Mouse (Mus musculus) spleen, adult 2 months (tissue): Measurements from ENCODE around the gene Hscb. TPM values are rescaled to one million over a fixed set of nuclear protein-coding genes. Genes with fewer than 3 reads are reported as not detected.
"Not testable (repeated sequence)": the region's sequence is repeated elsewhere in the genome, so short reads cannot be mapped to it uniquely, and the experiment has no call there.

Source experiments
- DNase-seq, 2 experiments: peaks; one replicate each; pipeline versions ENCODE4 v3.0.0 to v3.0.0-alpha.2; 2012 to 2021; ENCODE audit warnings: low spot score in 2 of 2, low read depth in 1 of 2
- H3K27ac ChIP-seq: fragments of 200-500 bp; 2 replicates; pipeline ENCODE4 v1.5.1; 2012; ENCODE audit warnings: low read length, inconsistent platforms; ENCODE audit not compliant: insufficient read depth
- H3K27me3 ChIP-seq: fragments of 200-500 bp; 2 replicates; pipeline ENCODE4 v1.6.1; 2012; ENCODE audit warnings: mild to moderate bottlenecking, moderate library complexity, low read length, inconsistent platforms; ENCODE audit not compliant: control insufficient read depth, insufficient read depth
- H3K36me3 ChIP-seq: fragments of 200-500 bp; 2 replicates; pipeline ENCODE4 v1.6.1; 2012; ENCODE audit warnings: mild to moderate bottlenecking, low read length, inconsistent platforms; ENCODE audit not compliant: control insufficient read depth, insufficient read depth
- H3K4me1 ChIP-seq: fragments of 200-500 bp; 2 replicates; pipeline ENCODE4 v1.6.1; 2011; ENCODE audit warnings: inconsistent platforms; ENCODE audit not compliant: control insufficient read depth, insufficient read depth, insufficient read length
- H3K4me3 ChIP-seq: fragments of 200-500 bp; 2 replicates; pipeline ENCODE4 v1.5.1; 2011; ENCODE audit warnings: mild to moderate bottlenecking, inconsistent platforms; ENCODE audit not compliant: insufficient read depth, insufficient read length; ENCODE audit errors: extremely low read depth
- CTCF ChIP-seq: fragments of 200-500 bp; IDR thresholded peaks from 2 replicates; pipeline ENCODE4 v1.5.1; 2011; ENCODE audit warnings: mild to moderate bottlenecking, inconsistent platforms; ENCODE audit not compliant: insufficient read depth, insufficient read length, insufficient replicate concordance; ENCODE audit errors: extremely low read depth
- POLR2A ChIP-seq: fragments of 200-500 bp; IDR thresholded peaks from 2 replicates; pipeline ENCODE4 v1.6.1; 2011; ENCODE audit warnings: low read depth, low read length, inconsistent platforms
- WGBS: fragments of 180-500 bp; shearing (Covaris S2); methylation state at CpG from one replicate; pipeline ENCODE4 v1.1.7; 2018; 5-methylcytosine and 5-hydroxymethylcytosine counted together
- polyA plus RNA-seq: library from polyadenylated mRNA; depleted of rRNA; stranded (reverse); fragments of >200 nt; gene quantifications from 2 replicates; pipeline ENCODE4 v1.2.3, GENCODE M21; 2012

Gene Hscb
- polyA plus RNA-seq, 1 experiment = 26.3 TPM

DNA sequence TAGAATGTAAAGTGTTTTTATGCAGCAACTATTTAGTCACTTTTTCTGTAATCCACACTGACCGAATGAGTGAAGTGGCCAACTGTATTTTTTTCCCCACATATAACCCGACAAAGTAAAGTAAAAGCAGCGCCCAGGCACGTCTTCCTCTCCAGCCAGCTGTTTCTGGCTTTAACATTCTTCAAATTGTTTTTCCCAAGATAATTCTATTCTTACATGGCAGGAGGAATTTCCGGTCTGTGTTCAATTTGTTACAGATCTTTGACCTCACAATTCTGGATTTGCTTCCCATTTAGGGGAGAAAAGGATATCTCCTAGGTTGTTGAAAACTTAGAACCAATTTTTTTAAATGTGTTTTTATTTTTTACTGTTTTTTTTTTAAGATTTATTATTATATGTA is 17.5 kb upstream of the Hscb start:
- no peak overlapping the region for H3K27ac ChIP-seq
- no peak overlapping the region for H3K4me3 ChIP-seq
- DNase-seq = no peak
- TF ChIP-seq POLR2A = no peak
- peaks cover 9% of the 10 kb centered on the region for H3K36me3 ChIP-seq
- H3K27me3 ChIP-seq = no peaks in the 10 kb centered on the region
- 93% methylated on average over 5 of the region's 5 CpGs for WGBS
- H3K4me1 ChIP-seq = no peaks in the 10 kb centered on the region

DNA sequence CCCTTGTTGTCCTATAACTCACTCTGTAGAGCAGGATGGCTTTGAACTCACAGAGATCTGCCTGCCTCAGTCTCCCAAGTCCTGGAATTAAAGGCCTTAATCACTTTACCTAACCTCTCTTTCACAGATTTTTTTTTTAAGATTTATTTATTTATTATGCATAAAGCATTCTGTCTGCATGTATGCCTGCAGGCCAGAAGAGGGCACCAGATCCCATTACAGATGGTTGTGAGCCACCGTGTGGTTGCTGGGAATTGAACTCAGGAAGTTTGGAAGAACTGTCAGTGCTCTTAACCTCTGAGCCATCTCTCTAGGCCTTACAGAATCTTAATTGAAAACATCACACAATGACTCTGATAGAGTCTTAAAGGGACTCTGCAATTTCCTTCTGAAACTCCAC is 13.4 kb upstream of the Hscb start:
- no peak overlapping the region for H3K27ac ChIP-seq
- no peak for DNase-seq
- TF ChIP-seq CTCF (no peak), POLR2A (no peak)
- WGBS = 80% methylated on average over 1 of the region's 1 CpGs
- no peaks in the 10 kb centered on the region for H3K27me3 ChIP-seq
- H3K4me3 ChIP-seq = no peak overlapping the region
- no peaks in the 10 kb centered on the region for H3K4me1 ChIP-seq
- H3K36me3 ChIP-seq = peaks cover 3% of the 10 kb centered on the region

DNA sequence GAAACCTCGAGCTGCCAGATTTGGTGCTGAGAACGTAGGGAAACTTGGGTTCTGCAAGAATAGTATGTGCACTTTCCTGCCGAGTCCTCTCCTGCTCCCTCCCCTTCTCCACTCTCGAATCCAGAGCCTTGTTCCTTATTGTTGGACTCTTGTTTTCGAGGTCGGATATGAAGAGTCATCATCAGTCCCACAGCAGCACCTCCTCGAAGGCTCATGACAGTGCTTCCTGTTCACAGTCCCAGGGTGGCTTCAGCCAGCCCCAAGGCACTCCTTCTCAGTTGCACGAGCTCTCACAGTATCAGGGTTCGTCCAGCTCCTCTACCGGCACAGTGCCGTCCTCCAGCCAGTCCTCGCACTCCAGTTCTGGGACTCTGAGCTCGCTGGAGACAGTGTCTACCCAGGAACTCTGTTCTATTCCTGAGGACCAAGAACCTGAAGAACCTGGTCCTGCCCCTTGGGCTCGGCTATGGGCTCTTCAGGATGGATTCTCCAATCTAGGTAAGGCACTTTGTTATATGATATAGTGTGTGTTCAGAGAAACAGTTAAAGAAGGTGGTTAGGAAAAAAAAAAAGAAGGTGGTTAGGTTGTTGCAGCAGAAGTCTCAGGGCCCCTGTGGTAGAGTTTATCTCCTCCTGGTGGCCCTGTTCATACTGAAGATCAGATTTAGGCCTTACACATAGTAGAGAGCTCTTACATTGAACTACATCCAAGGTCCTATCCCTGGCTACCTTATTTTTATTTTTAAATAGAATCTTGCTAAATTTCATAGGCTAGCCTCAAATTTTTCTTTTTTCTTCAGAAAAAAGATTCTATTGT is 1.7 kb upstream of the Hscb start:
- 86% methylated on average over 14 of the region's 14 CpGs for WGBS

DNA sequence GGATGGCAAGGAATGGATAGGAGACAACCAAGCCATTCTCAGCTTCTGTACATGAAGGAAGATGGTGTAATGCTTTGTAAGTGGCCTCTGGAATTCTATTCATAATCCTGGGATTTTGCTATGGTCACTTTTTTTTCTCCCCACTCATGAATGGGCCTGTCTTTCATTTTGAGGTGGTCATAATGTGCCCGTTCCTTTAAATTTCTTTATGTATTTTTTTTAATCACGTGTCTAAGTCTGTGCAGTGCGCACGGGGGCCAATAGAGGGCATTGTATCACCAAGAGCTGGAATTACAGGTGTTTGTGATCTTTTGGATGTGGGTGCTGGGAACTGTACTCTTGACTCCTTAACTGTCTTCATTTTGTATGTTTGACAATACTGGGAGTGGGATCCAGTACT is 888 bp upstream of the Hscb start:
- DNase-seq = peak; percentile 35 to 43
- Histone ChIP-seq H3K4me1 (no peaks in the 10 kb centered on the region), H3K27ac (peak overlapping the region; percentile 63), H3K36me3 (no peaks in the 10 kb centered on the region), H3K4me3 (peak overlapping the region; percentile 76), H3K27me3 (no peaks in the 10 kb centered on the region)
- TF ChIP-seq POLR2A (no peak), CTCF (no peak)
- WGBS = 1% methylated on average over 4 of the region's 4 CpGs

More for the DNA sequence above, 1.7 kb upstream of the Hscb start:
- Histone ChIP-seq H3K4me1 (no peaks in the 10 kb centered on the region), H3K4me3 (no peak overlapping the region), H3K27me3 (no peaks in the 10 kb centered on the region), H3K27ac (no peak overlapping the region), H3K36me3 (no peaks in the 10 kb centered on the region)
- TF ChIP-seq POLR2A = no peak
- TF ChIP-seq CTCF = no peak
- no peak for DNase-seq

GRCm38 (mm10) chr5:110839038-110839677 is 419 bp downstream of the Hscb start:
- Histone ChIP-seq H3K4me3 (peak overlapping the region; percentile 92), H3K27me3 (no peaks in the 10 kb centered on the region), H3K36me3 (peaks cover 2% of the 10 kb centered on the region; the same call in 1 of the 2 replicates), H3K27ac (peak overlapping the region; percentile 79), H3K4me1 (no peaks in the 10 kb centered on the region)
- DNase-seq = no peak
- 5% methylated on average over 28 of the region's 28 CpGs for WGBS
- TF ChIP-seq CTCF (no peak), POLR2A (no peak)

- not testable (repeated sequence) for H3K36me3 ChIP-seq, H3K4me1 ChIP-seq, H3K27me3 ChIP-seq, H3K27ac ChIP-seq, DNase-seq, H3K4me3 ChIP-seq
- 91% methylated on average over 5 of the region's 5 CpGs for WGBS
Observed at GRCm38 (mm10) chr5:110838016-110838415, 1.6 kb downstream of the Hscb start.

DNA sequence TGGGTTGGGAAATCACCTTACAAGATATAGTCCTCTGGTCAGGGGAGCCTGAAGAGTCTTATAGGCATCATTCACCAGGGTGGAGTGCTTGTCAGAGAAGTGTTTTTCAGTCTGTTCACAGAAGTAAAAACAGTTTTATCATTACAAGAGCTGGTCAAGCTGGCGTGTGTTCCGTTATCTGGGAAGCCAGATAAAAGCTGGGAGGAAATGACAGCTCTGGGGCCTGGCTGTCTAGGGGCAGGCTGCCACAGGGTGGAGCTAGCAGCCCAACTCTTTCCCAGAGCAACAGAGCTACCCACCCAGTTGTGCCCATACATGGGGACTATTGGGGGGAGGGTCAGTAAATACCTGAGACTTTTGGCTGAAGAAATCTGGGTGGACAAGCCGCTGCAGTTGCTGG is 3.6 kb downstream of the Hscb start:
- H3K4me1 ChIP-seq = no peaks in the 10 kb centered on the region
- no peak overlapping the region for H3K4me3 ChIP-seq
- peak overlapping the region; percentile 8; the same call in 1 of the 2 replicates for H3K27ac ChIP-seq
- TF ChIP-seq CTCF = peak; percentile 35; the same call in 1 of the 2 replicates
- TF ChIP-seq POLR2A = no peak
- peak in 1 of 2 experiments; percentile 8 for DNase-seq
- H3K36me3 ChIP-seq = peaks cover 5% of the 10 kb centered on the region
- WGBS = 42% methylated on average over 3 of the region's 3 CpGs
- no peaks in the 10 kb centered on the region for H3K27me3 ChIP-seq
